Mouse (Mus musculus) heart, postnatal 0 days (tissue): ENCODE results near the gene Rabgap1l. TPM values are rescaled to one million over a fixed set of nuclear protein-coding genes. Genes with fewer than 3 reads are reported as not detected.
A peak's percentile ranks its signal among the peaks of the same experiment; 100 is the strongest.
"Not testable (repeated sequence)": the region's sequence is repeated elsewhere in the genome, so short reads cannot be mapped to it uniquely, and the experiment has no call there.

Experiments
- ATAC-seq: fragments of 200-750 bp; cut with Nextera tagmentation; 2 replicates; pipeline ENCODE4 v1.8.0; 2017; ENCODE audit warnings: low read depth, moderate number of reproducible peaks, moderate library complexity; ENCODE audit not compliant: insufficient read depth
- DNase-seq: peaks from one replicate; pipeline ENCODE4 v3.0.0-alpha.2; 2016; ENCODE audit warnings: low spot score
- H3K27ac ChIP-seq: fragments of 300-500 bp; sonication (generic); 2 replicates; pipeline ENCODE4 v1.5.1; 2014; ENCODE audit warnings: low read depth, mild to moderate bottlenecking
- H3K27me3 ChIP-seq: fragments of 300-500 bp; sonication (generic); 2 replicates; pipeline ENCODE4 v1.6.1; 2014; ENCODE audit warnings: low read length, mixed read lengths; ENCODE audit not compliant: control insufficient read depth, insufficient read depth
- H3K36me3 ChIP-seq: fragments of 300-500 bp; sonication (generic); replicated peaks from 2 replicates; pipeline ENCODE4 v1.6.1; 2014; ENCODE audit warnings: low read length, mixed read lengths; ENCODE audit not compliant: control insufficient read depth, insufficient read depth
- H3K4me1 ChIP-seq: fragments of 300-500 bp; sonication (generic); 2 replicates; pipeline ENCODE4 v1.6.1; 2014; ENCODE audit warnings: antibody characterized with exemption; ENCODE audit not compliant: control insufficient read depth, insufficient read depth
- H3K4me2 ChIP-seq: fragments of 300-500 bp; sonication (generic); 2 replicates; pipeline ENCODE4 v1.6.1; 2014; ENCODE audit warnings: low read depth, mild to moderate bottlenecking, low read length, moderate library complexity
- H3K4me3 ChIP-seq: fragments of 300-500 bp; sonication (generic); 2 replicates; pipeline ENCODE4 v1.5.1; 2014; ENCODE audit warnings: low read depth, low read length
- H3K9ac ChIP-seq: fragments of 300-500 bp; sonication (generic); replicated peaks from 2 replicates; pipeline ENCODE4 v1.6.1; 2014; ENCODE audit warnings: low read depth, low read length, mixed read lengths
- H3K9me3 ChIP-seq: fragments of 300-500 bp; sonication (generic); replicated peaks from 2 replicates; pipeline ENCODE4 v1.6.1; 2016; ENCODE audit warnings: low read length; ENCODE audit not compliant: control insufficient read depth
- CTCF ChIP-seq: IDR thresholded peaks from 2 replicates; pipeline ENCODE4 v1.5.1; 2016; ENCODE audit warnings: antibody characterized with exemption, control low read depth, low read depth
- EP300 ChIP-seq: IDR thresholded peaks from 2 replicates; pipeline ENCODE4 v1.6.1; 2016; ENCODE audit warnings: antibody characterized with exemption, low read depth
- WGBS: fragments of 180-500 bp; shearing (Covaris S2); extraction: QIAGEN DNeasy Blood & Tissue Kit; methylation state at CpG from one replicate; pipeline ENCODE4 v1.1.7; 2014; 5-methylcytosine and 5-hydroxymethylcytosine counted together
- polyA plus RNA-seq: library from polyadenylated mRNA; unstranded; fragments of >200 nt; fragmentation: Nextera tagmentation; extraction: Ambion mirVana; gene quantifications from 2 replicates; pipeline ENCODE4 v1.2.1, GENCODE M21; 2015
- total RNA-seq: library from RNA; depleted of rRNA; stranded (reverse); fragments of >200 nt; gene quantifications from 2 replicates; pipeline ENCODE4 v1.2.3, GENCODE M21; 2014; ENCODE audit warnings: low replicate concordance

Gene Rabgap1l
- total and polyA plus RNA-seq, 2 experiments from 2014 or later = 71.4 to 123 TPM

- no peak for ATAC-seq
- Histone ChIP-seq H3K36me3 (no peaks in the 10 kb centered on the region; the same call in 1 of the 2 replicates), H3K27me3 (no peaks in the 10 kb centered on the region), H3K4me3 (no peak overlapping the region), H3K9me3 (no peaks in the 10 kb centered on the region), H3K4me2 (no peak overlapping the region), H3K27ac (no peak overlapping the region), H3K9ac (no peak overlapping the region), H3K4me1 (no peaks in the 10 kb centered on the region)
- DNase-seq = no peak
- WGBS = 73% methylated on average over 4 of the region's 4 CpGs
- TF ChIP-seq EP300 (no peak), CTCF (no peak)
Observed at GRCm38 (mm10) chr1:160438820-160439219, 354.2 kb downstream of the Rabgap1l start.

- Histone ChIP-seq H3K36me3 (no peaks in the 10 kb centered on the region), H3K9me3 (no peaks in the 10 kb centered on the region), H3K4me3 (no peak overlapping the region), H3K4me1 (no peaks in the 10 kb centered on the region), H3K4me2 (no peak overlapping the region), H3K27ac (no peak overlapping the region), H3K9ac (no peak overlapping the region), H3K27me3 (no peaks in the 10 kb centered on the region)
- ATAC-seq (no peak), DNase-seq (no peak)
- TF ChIP-seq EP300 (no peak), CTCF (no peak)
- WGBS = 76% methylated on average over 5 of the region's 5 CpGs
Observed at GRCm38 (mm10) chr1:160417196-160417854, 375.7 kb downstream of the Rabgap1l start.

GRCm38 (mm10) chr1:160410822-160411221, 382.2 kb downstream of the Rabgap1l start:
- ATAC-seq (no peak), DNase-seq (no peak)
- Histone ChIP-seq H3K36me3 (no peaks in the 10 kb centered on the region), H3K4me3 (no peak overlapping the region), H3K4me2 (no peak overlapping the region), H3K9me3 (no peaks in the 10 kb centered on the region), H3K27me3 (no peaks in the 10 kb centered on the region), H3K4me1 (no peaks in the 10 kb centered on the region), H3K9ac (no peak overlapping the region), H3K27ac (no peak overlapping the region)
- TF ChIP-seq EP300 = no peak
- peak; percentile 55 for TF ChIP-seq CTCF
- WGBS = 20% methylated on average over 5 of the region's 5 CpGs

GRCm38 (mm10) chr1:160409689-160410088, 383.3 kb downstream of the Rabgap1l start:
- H3K9ac ChIP-seq, DNase-seq, H3K9me3 ChIP-seq, H3K4me1 ChIP-seq, H3K27ac ChIP-seq, H3K36me3 ChIP-seq, H3K27me3 ChIP-seq, H3K4me2 ChIP-seq, H3K4me3 ChIP-seq, ATAC-seq: not testable (repeated sequence)
- 93% methylated on average over 4 of the region's 4 CpGs for WGBS

DNA sequence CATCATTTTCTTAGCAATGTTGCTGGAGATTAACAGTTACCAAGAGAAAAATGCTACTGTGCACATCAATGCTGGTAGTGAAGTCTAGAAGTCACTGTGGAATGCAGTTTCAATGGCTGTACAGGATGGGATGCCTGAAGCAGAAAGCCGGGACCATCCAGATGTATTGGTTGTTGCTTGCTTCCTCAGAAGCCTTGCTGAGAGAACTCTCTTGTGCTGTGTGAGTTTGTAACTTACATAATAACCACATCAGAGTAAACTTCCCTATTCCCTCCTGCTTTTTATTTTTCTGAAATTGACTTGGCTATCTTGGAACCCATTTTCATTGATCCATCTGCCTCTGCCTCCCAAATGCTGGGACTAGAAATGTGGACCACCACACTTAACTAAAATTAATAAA, 383.9 kb downstream of the Rabgap1l start:
- Histone ChIP-seq H3K27ac (no peak overlapping the region), H3K4me1 (no peaks in the 10 kb centered on the region), H3K4me3 (no peak overlapping the region), H3K27me3 (no peaks in the 10 kb centered on the region), H3K36me3 (no peaks in the 10 kb centered on the region), H3K4me2 (no peak overlapping the region), H3K9ac (no peak overlapping the region), H3K9me3 (no peaks in the 10 kb centered on the region)
- no peak for ATAC-seq
- TF ChIP-seq CTCF = no peak
- DNase-seq = no peak
- 75% methylated on average over 1 of the region's 1 CpGs for WGBS

DNA sequence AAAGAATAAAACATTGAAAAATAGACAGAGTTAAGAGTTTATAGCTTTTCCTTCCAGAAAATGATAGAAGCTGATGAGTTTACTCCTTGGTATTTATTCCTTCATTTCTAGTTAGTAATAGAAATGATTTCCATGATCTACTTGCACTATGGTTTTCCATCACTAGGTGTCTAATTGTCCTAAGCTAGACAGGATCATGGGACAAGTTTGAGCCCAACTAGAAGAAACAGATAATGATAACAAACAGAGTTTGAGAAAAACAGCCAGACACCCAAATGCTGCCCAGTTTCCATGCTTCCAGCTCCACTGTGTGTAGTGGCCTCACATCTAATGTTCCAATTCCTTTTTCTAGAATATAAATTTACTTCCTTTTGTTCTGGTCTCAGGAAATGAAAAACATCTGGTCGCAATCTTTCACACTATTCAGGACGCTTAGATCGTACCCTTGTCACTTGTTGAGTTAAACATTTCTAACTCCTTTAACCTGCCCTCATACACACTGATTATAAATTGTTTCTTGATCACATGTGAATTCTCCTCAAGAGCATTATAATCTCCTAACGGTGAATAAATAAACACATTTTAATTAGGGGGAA, 384.6 kb downstream of the Rabgap1l start:
- no peaks in the 10 kb centered on the region for H3K4me1 ChIP-seq
- no peak for DNase-seq
- no peak overlapping the region for H3K9ac ChIP-seq
- ATAC-seq = no peak
- no peak overlapping the region for H3K27ac ChIP-seq
- 66% methylated on average over 4 of the region's 4 CpGs for WGBS
- H3K4me3 ChIP-seq = no peak overlapping the region
- H3K9me3 ChIP-seq = no peaks in the 10 kb centered on the region
- H3K36me3 ChIP-seq = no peaks in the 10 kb centered on the region
- TF ChIP-seq CTCF (peak; percentile 32; the same call in 1 of the 2 replicates), EP300 (no peak)
- no peak overlapping the region for H3K4me2 ChIP-seq
- no peaks in the 10 kb centered on the region for H3K27me3 ChIP-seq
